Mouse (Mus musculus): ENCODE data around the gene Pde1a. TPM values are rescaled to one million over a fixed set of nuclear protein-coding genes. Genes with fewer than 3 reads are reported as not detected.

The Pde1a gene
- not detected in 4 replicates for total RNA-seq (2023)

GRCm38 (mm10) chr2:80128861-80129698 is at the start of gene Pde1a:
Pde1a (minus strand) TSS chr2:80129458.

Other genes with a start within 250 kb of the Pde1a start
- gene Prdx6b, start 163.0 kb upstream of the Pde1a start, total RNA-seq (2023), result not detected in 4 replicates
- 35.7 to 41.3 TPM (median 39.1 TPM) in 4 replicates for gene Dnajc10, start 186.0 kb upstream of the Pde1a start, total RNA-seq (2023)

All from B cell, adult 62 days (primary cell).